Mouse (Mus musculus) right cerebral cortex, postnatal 10 days (tissue): Measurements from ENCODE around the gene Sdk1.

Experiments used
- DNase-seq, 2 experiments: peaks; one replicate each; pipeline ENCODE4 v3.0.0; 2021; ENCODE audit warnings: low spot score in 2 of 2

Gene Sdk1

DNA sequence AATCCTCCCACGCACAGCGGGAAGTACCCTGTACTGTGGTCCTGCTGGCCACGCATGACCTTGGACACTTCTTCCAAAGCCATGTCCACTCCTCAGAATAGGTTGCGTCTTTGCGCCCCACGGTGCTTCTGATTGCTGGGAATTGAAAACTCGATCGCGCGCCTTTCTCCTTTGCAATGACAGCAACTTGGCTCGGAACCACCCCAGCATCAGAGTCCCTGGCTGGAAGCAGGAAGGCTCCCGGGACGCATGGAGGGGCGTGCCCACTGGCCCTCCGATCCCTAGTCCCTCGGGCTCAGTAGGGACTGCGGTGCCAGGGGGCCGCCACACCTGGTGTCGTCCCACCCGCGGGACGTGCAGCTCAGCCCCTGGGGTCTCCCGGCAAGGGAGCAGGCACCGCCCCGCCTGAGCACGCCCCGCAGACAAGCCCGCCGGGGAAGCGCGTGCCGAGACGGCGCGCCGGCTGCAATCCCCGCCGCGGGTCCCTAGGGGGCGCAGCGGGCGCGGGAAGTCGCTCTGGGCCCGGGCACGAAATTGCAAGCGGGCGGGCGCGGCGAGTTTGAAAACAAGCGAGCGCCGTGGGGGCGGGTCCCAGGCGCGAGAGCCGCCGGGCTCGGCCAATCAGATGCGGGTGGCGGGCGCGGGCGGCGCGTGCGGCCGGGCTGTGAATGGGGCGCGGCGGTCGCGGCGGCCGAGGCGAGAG is at the start of gene Sdk1:
Sdk1 (plus strand) TSS at position 650 of the 703 bp plus-strand sequence.
- DNase-seq = peak; percentile 95 to 97

DNA sequence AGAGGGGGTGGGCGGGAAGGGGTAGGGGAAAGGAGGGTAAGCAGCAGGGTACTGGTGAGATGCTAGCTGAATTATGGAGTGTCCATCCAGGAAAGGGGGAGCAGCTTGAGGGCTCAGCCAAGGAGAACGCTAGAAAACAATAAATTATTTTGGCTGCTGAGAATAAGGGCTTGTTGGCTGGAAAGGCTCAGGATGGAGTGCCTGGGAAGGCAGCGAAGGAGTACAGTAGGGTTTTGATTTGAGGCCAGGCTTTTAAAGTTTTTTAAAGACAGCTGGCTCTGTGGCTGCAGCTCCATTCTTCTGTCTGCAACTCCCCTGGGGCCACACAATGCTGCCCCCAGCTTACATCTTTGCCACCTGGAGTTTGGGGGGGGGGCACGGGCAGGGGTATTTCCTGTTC is 44.0 kb upstream of the Sdk1 start:
- no peak for DNase-seq

DNA sequence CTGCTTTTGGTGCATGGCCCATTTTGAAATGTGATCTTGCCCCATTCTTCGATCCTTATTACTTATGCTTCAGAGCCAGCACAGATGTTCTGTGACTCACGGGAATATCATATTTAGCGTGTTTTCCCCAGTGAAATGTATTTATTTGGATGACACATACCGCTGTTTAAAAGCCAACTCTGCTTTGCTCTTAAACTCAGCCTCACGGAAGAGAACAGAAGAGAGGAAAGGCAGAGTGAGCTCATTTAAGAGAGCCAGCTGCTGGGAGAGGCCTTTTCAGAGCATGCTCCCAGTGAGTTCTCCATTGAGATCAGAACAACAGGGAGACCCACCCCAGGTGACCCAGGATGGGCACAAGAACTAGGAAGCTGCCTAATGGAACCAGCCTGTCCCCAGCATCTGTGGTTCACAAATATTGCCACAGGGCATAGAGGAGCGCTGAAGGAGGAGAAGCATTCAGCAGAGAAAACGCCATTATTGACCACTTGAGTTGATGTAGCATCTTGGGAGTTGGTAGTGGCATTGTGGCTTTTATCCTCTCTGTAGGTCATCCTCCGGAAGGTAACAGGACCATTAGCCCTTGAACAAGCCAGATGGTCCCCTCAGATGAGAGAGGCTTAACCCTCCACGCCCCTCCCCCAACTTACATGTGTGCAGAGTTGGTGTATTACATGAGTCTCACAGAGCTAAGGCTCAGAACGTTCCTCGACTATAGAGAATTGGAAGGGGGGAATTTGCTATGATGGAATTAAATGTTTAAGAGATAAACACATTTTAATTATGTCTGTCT is 38.8 kb upstream of the Sdk1 start:
- DNase-seq = no peak

DNA sequence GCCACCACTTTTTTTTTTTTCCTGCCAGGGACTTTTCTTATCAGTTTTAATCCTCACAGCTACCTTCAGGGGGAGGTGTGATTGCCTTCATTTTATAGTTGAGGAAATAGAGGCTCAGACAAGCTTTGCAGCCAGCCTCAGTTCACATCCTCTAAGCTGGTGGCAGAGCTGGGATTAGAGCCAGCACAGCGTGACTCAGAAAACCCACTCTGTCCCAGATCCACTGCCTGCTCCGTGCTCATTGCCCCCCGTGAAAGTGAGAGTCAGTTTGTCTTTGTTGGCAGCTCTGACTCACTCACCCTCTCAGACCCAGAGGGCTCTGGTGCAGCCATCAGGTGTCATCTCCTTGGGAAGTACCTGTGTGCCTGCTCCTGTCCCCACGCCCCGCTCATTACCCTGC is 34.2 kb upstream of the Sdk1 start:
- DNase-seq = peak; percentile 40 to 44

DNA sequence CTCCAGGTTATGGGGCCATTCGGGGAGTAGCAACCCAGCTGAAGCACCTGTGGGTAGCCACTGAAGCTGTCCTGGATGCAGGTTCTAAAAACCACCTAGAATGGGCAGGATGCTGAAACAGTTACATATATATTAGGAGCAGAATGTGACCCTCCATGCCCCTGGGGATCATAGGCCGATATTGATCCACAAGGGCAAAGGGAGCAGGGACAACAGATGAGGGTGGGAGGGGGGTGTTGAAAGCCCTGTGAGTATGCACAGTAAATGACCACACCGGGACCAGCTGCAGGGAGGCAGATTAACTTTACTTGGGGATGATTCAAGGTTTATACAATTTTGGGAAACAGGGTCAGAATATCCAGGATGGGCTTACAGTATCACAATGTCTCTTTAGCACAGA is 16.0 kb upstream of the Sdk1 start:
- no peak for DNase-seq

DNA sequence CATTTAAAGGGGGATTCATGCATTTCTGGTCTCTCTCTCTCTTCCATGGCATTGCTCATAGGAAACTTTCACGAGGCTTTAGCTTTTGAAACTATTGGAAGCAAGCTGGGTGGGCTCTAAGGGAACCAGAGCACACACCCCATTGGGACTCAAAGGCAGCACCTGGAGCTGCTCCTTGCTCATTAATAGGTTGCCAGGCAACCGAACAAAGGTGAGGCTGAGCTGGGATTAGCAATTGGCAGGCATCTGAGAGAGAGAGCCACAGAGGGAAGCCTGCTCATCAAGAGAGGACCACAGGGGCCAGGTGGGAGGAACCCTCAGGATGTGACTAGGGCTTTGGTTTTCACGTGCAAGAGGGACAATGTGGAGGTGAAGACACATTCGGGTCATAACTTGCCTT is 7.0 kb upstream of the Sdk1 start:
- no peak for DNase-seq

GRCm38 (mm10) chr5:141239401-141239800 is 1.9 kb upstream of the Sdk1 start:
- DNase-seq = no peak

GRCm38 (mm10) chr5:141240441-141240840 is 849 bp upstream of the Sdk1 start:
- DNase-seq = no peak

- peak in 1 of 2 experiments; percentile 24 for DNase-seq
Observed at GRCm38 (mm10) chr5:141241645-141242284, 475 bp downstream of the Sdk1 start.

DNA sequence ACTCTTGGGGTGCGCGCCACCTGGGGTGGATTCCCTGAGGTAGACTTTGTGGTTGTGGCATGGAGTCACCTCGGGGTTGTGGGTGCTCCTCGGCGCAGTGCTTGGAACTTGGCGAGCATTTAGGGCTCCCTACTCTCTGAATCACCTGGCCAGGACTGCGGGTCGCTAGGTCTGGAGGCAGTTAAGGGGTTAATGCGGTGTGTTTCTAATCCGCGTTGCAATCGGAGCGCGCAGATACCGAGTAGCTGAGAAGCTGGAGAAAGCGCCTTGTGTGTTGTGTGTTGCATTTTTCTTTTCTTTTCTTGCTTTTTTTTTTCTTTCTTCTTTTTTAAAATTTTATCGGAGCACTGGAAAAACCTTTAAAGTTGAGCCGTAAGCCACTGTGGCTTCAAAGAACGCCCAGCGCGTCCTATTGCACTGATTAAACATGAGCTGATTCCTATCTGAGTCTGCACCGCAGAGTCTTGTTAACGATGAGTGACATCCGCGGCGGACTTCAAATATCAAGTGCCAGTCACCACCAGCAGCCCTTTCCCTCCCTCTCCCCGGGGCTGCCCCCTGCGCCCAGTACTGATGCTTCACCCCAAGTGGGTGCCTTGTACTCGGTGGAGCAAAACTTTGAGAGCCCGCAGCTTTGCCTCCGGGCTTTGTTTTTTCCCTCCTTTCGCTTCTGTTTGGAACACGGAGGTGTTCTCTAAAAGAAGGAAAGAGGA is 2.1 kb downstream of the Sdk1 start:
- peak in 1 of 2 experiments; percentile 22 for DNase-seq

DNA sequence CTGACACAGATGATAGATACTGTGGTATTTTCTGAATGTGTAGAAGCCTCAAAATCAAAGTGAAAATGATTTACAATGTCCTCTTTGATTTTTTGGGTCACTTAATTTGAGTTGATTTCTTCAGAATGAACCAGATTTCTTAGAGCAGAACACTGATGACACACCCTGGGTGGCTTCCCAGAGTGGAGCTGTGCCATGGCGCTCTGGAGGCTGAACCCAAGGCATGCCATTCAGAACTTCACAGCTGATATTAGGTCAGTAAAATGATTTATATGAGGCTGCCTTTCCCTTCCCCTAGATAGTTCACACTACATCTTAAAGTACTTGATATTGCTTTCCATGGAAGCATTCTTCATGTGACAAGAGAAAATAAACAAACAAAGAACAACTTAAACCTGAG is 23.0 kb downstream of the Sdk1 start:
- DNase-seq = no peak

- DNase-seq = no peak
Observed at GRCm38 (mm10) chr5:141277112-141277511, 35.8 kb downstream of the Sdk1 start.

DNA sequence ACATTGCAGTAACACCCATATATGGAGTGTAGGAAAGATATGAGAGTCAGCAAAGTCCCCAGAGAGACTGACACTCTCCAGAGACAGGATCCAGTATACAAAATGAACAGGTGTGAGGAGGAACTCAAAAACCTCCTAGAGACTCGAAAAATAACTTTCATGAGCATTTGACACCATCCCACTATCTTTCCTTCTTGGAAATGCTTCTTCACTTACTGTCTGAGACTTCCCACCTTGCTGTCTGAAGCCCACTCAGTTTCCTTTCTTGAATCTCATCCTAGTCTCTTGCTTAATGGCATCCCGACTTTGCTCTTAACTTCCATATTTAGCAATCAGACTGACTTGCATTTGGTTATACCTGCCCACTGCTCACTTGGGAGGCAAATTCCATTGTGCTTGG is 40.5 kb downstream of the Sdk1 start:
- DNase-seq = no peak

- no peak for DNase-seq
Observed at GRCm38 (mm10) chr5:141289611-141290010, 48.3 kb downstream of the Sdk1 start.

GRCm38 (mm10) chr5:141295240-141295639 is 54.0 kb downstream of the Sdk1 start:
- peak in 1 of 2 experiments; percentile 30 for DNase-seq

DNA sequence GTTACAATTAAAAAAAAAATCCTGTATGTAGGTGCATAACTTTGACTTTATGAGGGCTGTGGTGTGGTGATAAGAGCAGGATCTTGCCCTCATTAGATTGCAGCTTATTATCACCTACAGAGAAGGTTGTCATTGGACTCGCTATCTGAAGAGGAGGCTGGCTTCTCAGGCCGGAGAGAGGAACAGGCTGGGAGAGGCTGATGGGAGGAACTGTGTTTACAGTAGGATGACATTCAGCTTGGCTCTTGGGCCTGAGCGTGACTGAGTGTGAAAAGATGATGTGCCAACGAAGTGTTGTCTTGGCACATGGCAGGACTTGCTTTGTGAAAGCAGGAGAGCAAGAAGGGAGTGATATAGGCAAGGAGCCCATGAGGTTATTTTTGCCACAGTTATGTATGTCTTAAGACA is 61.0 kb downstream of the Sdk1 start:
- DNase-seq = no peak

- DNase-seq = no peak
Observed at GRCm38 (mm10) chr5:141303746-141304145, 62.5 kb downstream of the Sdk1 start.

GRCm38 (mm10) chr5:141304706-141305105 is 63.4 kb downstream of the Sdk1 start:
- no peak for DNase-seq

DNA sequence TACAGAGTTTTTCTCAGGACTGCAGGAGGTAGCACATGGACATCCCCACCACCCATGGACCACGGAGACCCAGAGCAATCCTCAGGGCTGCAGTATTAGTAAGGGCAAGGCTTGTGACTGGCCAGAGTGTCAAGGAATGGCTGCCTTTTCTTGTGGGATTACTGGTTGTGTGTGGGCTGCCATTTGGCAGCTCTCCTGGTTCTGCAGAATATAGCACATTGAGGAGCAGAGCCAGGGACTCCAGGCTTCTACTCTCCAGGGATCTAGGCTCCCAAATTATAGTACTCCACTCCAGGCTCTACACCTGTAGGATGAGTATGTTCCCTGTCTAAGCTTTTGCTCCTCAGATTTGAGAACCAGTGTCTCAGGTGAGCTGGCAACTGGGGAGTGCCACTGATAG is 69.4 kb downstream of the Sdk1 start:
- DNase-seq = peak; percentile 34 to 39

DNA sequence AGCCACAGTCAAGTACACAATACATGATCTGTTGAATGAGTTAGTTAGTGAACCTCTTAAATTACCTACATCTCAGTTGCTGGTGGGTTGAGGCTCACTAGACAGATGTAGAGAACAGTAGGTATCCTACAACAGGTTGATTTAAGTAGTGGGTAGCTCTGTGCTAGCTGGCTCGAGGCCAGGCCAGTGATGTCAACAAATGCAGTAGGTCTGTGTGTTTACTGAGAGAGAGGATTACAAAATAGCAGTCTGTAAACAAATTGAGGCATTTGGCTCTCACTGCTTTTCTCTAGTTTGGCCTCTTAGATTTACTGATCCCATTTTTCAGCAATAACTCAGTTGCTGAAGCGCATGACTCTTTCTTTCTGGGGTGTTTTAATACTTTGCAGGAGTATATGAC is 70.5 kb downstream of the Sdk1 start:
- DNase-seq = no peak

DNA sequence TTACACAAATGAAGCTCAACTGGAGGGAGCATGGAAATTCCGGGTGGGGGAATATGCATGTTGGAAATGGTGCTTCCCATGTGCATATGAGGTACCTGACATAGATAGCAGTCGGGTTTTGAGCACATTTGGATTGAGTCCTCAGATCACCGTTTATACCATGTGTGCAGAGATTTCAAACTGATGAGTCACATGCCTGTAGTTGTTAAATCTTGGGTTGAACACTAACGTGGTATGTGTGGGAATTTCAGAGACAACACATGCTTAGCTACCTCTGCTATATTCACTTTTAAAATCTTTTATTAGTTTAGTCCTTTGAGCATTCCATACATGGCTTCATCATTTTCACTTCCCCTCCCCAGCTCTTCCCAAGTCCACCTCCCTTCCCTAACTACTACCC is 71.0 kb downstream of the Sdk1 start:
- no peak for DNase-seq

DNA sequence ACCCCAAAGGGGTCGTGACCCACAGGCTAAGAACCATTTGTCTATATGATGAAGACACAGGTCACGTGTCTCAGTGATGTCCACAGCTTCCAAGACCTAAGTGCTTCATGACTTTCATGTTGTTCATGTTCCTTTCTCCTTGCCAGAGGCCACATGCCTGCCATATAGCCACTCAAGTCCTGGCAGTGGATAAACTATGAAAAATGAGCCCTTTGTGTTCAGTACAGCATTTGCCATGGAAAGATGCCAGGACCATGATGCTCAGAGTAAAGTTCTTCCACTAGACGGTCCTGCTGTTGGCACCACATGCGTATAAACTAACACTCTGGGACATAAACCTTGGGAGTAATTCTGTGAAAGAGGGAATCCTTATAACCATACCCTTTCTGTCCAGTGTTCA is 75.8 kb downstream of the Sdk1 start:
- no peak for DNase-seq
